Mouse (Mus musculus): ENCODE measurements at regions not wholly inside any gene's neighbourhood (a gene's known extent, or its start where the extent isn't known, plus 50 kb on each side); places are given as distances from the start of the nearest gene placed in this dataset.
"Not testable (repeated sequence)": the region's sequence is repeated elsewhere in the genome, so short reads cannot be mapped to it uniquely, and the experiment has no call there.

- H3K27ac ChIP-seq (ENCODE audit: low read depth, low read length): no peak overlapping the region
- ATAC-seq (ENCODE audit: insufficient read depth, low FRiP score, low TSS enrichment) (no peak), DNase-seq (ENCODE audit: low spot score) (no peak)
- peaks cover 22% of the 10 kb centered on the region for H3K4me1 ChIP-seq (ENCODE audit: control insufficient read depth, insufficient read depth, low read length)
- H3K4me3 ChIP-seq (ENCODE audit: low read depth, low read length): no peak overlapping the region
- H3K36me3 ChIP-seq (ENCODE audit: control insufficient read depth, insufficient read depth, low read length): no peaks in the 10 kb centered on the region
- H3K9me3 ChIP-seq (ENCODE audit: control insufficient read depth, low read length): no peaks in the 10 kb centered on the region
- H3K9ac ChIP-seq (ENCODE audit: low read length): no peak overlapping the region
- no peaks in the 10 kb centered on the region for H3K27me3 ChIP-seq (ENCODE audit: control insufficient read depth, insufficient read depth, low read length)
- WGBS: 91% methylated on average over 4 of the region's 4 CpGs
- no peak overlapping the region for H3K4me2 ChIP-seq (ENCODE audit: low read depth)
Measured at GRCm38 (mm10) chr8:126822269-126822668, 123.4 kb downstream of the Tomm20 start.

- no peak for DNase-seq (ENCODE audit: low spot score)
- no peak for ATAC-seq (ENCODE audit: insufficient read depth, low FRiP score, low TSS enrichment)
- Histone ChIP-seq H3K4me2 (ENCODE audit: low read depth) (no peak overlapping the region), H3K9ac (ENCODE audit: low read length) (no peak overlapping the region), H3K4me3 (ENCODE audit: low read depth, low read length) (no peak overlapping the region), H3K36me3 (ENCODE audit: control insufficient read depth, insufficient read depth, low read length) (no peaks in the 10 kb centered on the region), H3K9me3 (ENCODE audit: control insufficient read depth, low read length) (no peaks in the 10 kb centered on the region), H3K4me1 (ENCODE audit: control insufficient read depth, insufficient read depth, low read length) (peaks cover 12% of the 10 kb centered on the region), H3K27ac (ENCODE audit: low read depth, low read length) (no peak overlapping the region), H3K27me3 (ENCODE audit: control insufficient read depth, insufficient read depth, low read length) (no peaks in the 10 kb centered on the region)
- 50% methylated on average over 8 of the region's 8 CpGs for WGBS
Measured at GRCm38 (mm10) chr8:126821279-126821678, 124.4 kb downstream of the Tomm20 start.

- 98% methylated on average over 2 of the region's 2 CpGs for WGBS
- no peak overlapping the region for H3K4me2 ChIP-seq (ENCODE audit: low read depth)
- peaks cover 4% of the 10 kb centered on the region for H3K4me1 ChIP-seq (ENCODE audit: control insufficient read depth, insufficient read depth, low read length)
- DNase-seq (ENCODE audit: low spot score): no peak
- no peak for ATAC-seq (ENCODE audit: insufficient read depth, low FRiP score, low TSS enrichment)
- H3K27ac ChIP-seq (ENCODE audit: low read depth, low read length): no peak overlapping the region
- H3K27me3 ChIP-seq (ENCODE audit: control insufficient read depth, insufficient read depth, low read length): no peaks in the 10 kb centered on the region
- no peaks in the 10 kb centered on the region for H3K36me3 ChIP-seq (ENCODE audit: control insufficient read depth, insufficient read depth, low read length)
- no peaks in the 10 kb centered on the region for H3K9me3 ChIP-seq (ENCODE audit: control insufficient read depth, low read length)
- no peak overlapping the region for H3K4me3 ChIP-seq (ENCODE audit: low read depth, low read length)
- H3K9ac ChIP-seq (ENCODE audit: low read length): no peak overlapping the region
Measured at GRCm38 (mm10) chr8:126820502-126820901, 125.1 kb downstream of the Tomm20 start.

- ATAC-seq (ENCODE audit: insufficient read depth, low FRiP score, low TSS enrichment): no peak
- H3K9ac ChIP-seq (ENCODE audit: low read length): no peak overlapping the region
- no peak for DNase-seq (ENCODE audit: low spot score)
- no peak overlapping the region for H3K4me3 ChIP-seq (ENCODE audit: low read depth, low read length)
- no peaks in the 10 kb centered on the region for H3K4me1 ChIP-seq (ENCODE audit: control insufficient read depth, insufficient read depth, low read length)
- no peak overlapping the region for H3K4me2 ChIP-seq (ENCODE audit: low read depth)
- H3K36me3 ChIP-seq (ENCODE audit: control insufficient read depth, insufficient read depth, low read length): no peaks in the 10 kb centered on the region
- WGBS: 85% methylated on average over 3 of the region's 3 CpGs
- H3K27me3 ChIP-seq (ENCODE audit: control insufficient read depth, insufficient read depth, low read length): no peaks in the 10 kb centered on the region
- no peaks in the 10 kb centered on the region for H3K9me3 ChIP-seq (ENCODE audit: control insufficient read depth, low read length)
- no peak overlapping the region for H3K27ac ChIP-seq (ENCODE audit: low read depth, low read length)
Measured at GRCm38 (mm10) chr8:126819261-126819660, 126.4 kb downstream of the Tomm20 start.

- Histone ChIP-seq H3K4me1 (ENCODE audit: control insufficient read depth, insufficient read depth, low read length) (no peaks in the 10 kb centered on the region), H3K27ac (ENCODE audit: low read depth, low read length) (no peak overlapping the region), H3K4me3 (ENCODE audit: low read depth, low read length) (no peak overlapping the region), H3K4me2 (ENCODE audit: low read depth) (no peak overlapping the region), H3K9ac (ENCODE audit: low read length) (no peak overlapping the region), H3K9me3 (ENCODE audit: control insufficient read depth, low read length) (no peaks in the 10 kb centered on the region), H3K36me3 (ENCODE audit: control insufficient read depth, insufficient read depth, low read length) (no peaks in the 10 kb centered on the region), H3K27me3 (ENCODE audit: control insufficient read depth, insufficient read depth, low read length) (no peaks in the 10 kb centered on the region)
- DNase-seq (ENCODE audit: low spot score) (no peak), ATAC-seq (ENCODE audit: insufficient read depth, low FRiP score, low TSS enrichment) (no peak)
- 89% methylated on average over 3 of the region's 3 CpGs for WGBS
Measured at GRCm38 (mm10) chr8:126816155-126816554, 129.5 kb downstream of the Tomm20 start.

GRCm38 (mm10) chr8:126814427-126814826 is 131.2 kb downstream of the Tomm20 start:
- H3K27ac ChIP-seq (ENCODE audit: low read depth, low read length): no peak overlapping the region
- H3K9ac ChIP-seq (ENCODE audit: low read length): no peak overlapping the region
- no peak for DNase-seq (ENCODE audit: low spot score)
- no peak for ATAC-seq (ENCODE audit: insufficient read depth, low FRiP score, low TSS enrichment)
- H3K9me3 ChIP-seq (ENCODE audit: control insufficient read depth, low read length): no peaks in the 10 kb centered on the region
- no peak overlapping the region for H3K4me2 ChIP-seq (ENCODE audit: low read depth)
- WGBS: 79% methylated on average over 4 of the region's 4 CpGs
- no peak overlapping the region for H3K4me3 ChIP-seq (ENCODE audit: low read depth, low read length)
- no peaks in the 10 kb centered on the region for H3K4me1 ChIP-seq (ENCODE audit: control insufficient read depth, insufficient read depth, low read length)
- no peaks in the 10 kb centered on the region for H3K27me3 ChIP-seq (ENCODE audit: control insufficient read depth, insufficient read depth, low read length)
- no peaks in the 10 kb centered on the region for H3K36me3 ChIP-seq (ENCODE audit: control insufficient read depth, insufficient read depth, low read length)

GRCm38 (mm10) chr8:126813621-126814020 is 132.0 kb downstream of the Tomm20 start:
- Histone ChIP-seq H3K27me3 (ENCODE audit: control insufficient read depth, insufficient read depth, low read length) (no peaks in the 10 kb centered on the region), H3K4me2 (ENCODE audit: low read depth) (no peak overlapping the region), H3K27ac (ENCODE audit: low read depth, low read length) (no peak overlapping the region), H3K4me3 (ENCODE audit: low read depth, low read length) (no peak overlapping the region), H3K9me3 (ENCODE audit: control insufficient read depth, low read length) (no peaks in the 10 kb centered on the region), H3K9ac (ENCODE audit: low read length) (no peak overlapping the region), H3K36me3 (ENCODE audit: control insufficient read depth, insufficient read depth, low read length) (no peaks in the 10 kb centered on the region), H3K4me1 (ENCODE audit: control insufficient read depth, insufficient read depth, low read length) (no peaks in the 10 kb centered on the region)
- WGBS: 82% methylated on average over 4 of the region's 4 CpGs
- DNase-seq (ENCODE audit: low spot score): no peak
- no peak for ATAC-seq (ENCODE audit: insufficient read depth, low FRiP score, low TSS enrichment)

- no peak for DNase-seq (ENCODE audit: low spot score)
- H3K9me3 ChIP-seq (ENCODE audit: control insufficient read depth, low read length): no peaks in the 10 kb centered on the region
- H3K9ac ChIP-seq (ENCODE audit: low read length): no peak overlapping the region
- H3K4me1 ChIP-seq (ENCODE audit: control insufficient read depth, insufficient read depth, low read length): no peaks in the 10 kb centered on the region
- no peaks in the 10 kb centered on the region for H3K36me3 ChIP-seq (ENCODE audit: control insufficient read depth, insufficient read depth, low read length)
- no peak overlapping the region for H3K4me2 ChIP-seq (ENCODE audit: low read depth)
- ATAC-seq (ENCODE audit: insufficient read depth, low FRiP score, low TSS enrichment): no peak
- 93% methylated on average over 5 of the region's 5 CpGs for WGBS
- no peak overlapping the region for H3K27ac ChIP-seq (ENCODE audit: low read depth, low read length)
- no peaks in the 10 kb centered on the region for H3K27me3 ChIP-seq (ENCODE audit: control insufficient read depth, insufficient read depth, low read length)
- no peak overlapping the region for H3K4me3 ChIP-seq (ENCODE audit: low read depth, low read length)
Measured at GRCm38 (mm10) chr8:126812777-126813176, 132.9 kb downstream of the Tomm20 start.

- not testable (repeated sequence) for H3K4me1 ChIP-seq (ENCODE audit: control insufficient read depth, insufficient read depth, low read length); ATAC-seq (ENCODE audit: insufficient read depth, low FRiP score, low TSS enrichment); H3K27me3 ChIP-seq (ENCODE audit: control insufficient read depth, insufficient read depth, low read length); H3K9ac ChIP-seq (ENCODE audit: low read length); H3K9me3 ChIP-seq (ENCODE audit: control insufficient read depth, low read length); H3K4me3 ChIP-seq (ENCODE audit: low read depth, low read length); H3K4me2 ChIP-seq (ENCODE audit: low read depth); H3K27ac ChIP-seq (ENCODE audit: low read depth, low read length); H3K36me3 ChIP-seq (ENCODE audit: control insufficient read depth, insufficient read depth, low read length); DNase-seq (ENCODE audit: low spot score)
- WGBS: 59% methylated on average over 2 of the region's 2 CpGs
Measured at GRCm38 (mm10) chr8:126811358-126811757, 134.3 kb downstream of the Tomm20 start.

All from neural tube, embryonic 11.5 days (tissue).